Comparison of ENCODE assay signal across 9 mouse cellular contexts in the genomic region with DNA sequence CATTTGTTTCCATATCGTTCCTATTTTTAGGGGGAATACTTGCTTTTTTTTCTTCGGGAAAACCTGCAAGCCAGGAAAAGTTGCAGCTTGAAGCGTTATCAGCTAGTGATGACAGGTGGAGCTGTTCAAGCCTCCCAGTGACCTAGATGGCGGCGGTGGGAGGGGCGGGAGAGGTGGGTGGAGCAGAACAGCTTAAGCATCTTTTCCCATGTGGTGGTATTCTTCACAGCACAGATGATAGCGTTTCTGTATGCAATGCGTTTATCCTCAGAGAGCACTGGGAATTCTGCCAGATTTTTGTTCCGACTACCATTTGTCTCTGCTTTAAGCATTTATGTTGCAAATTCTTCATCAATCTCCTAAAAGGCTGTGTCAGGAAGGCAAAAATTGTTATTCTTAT.
DNase-seq lines count a peak whose midpoint lies in the region; ATAC-seq and TF ChIP-seq lines count a peak whose summit lies in the region.
"Had no signal": no experiment of that assay in that cellular context is flagged by ENCODE, and none has a peak within 500 bp of the region (broad histone marks: within the 10 kb centered on the region; RNA-seq: fewer than 3 reads in every experiment).

No protein-coding gene starts in this region.

- H3K27me3 ChIP-seq in forebrain, embryonic 12.5 days = no peaks in the 10 kb centered on the region
- no peaks in the 10 kb centered on the region for H3K27me3 ChIP-seq in forebrain, embryonic 11.5 days (ENCODE audit: control insufficient read depth, insufficient read depth, low read length)
- no peaks in the 10 kb centered on the region for H3K27me3 ChIP-seq in forebrain, embryonic 16.5 days (replicated peaks; ENCODE audit: control insufficient read depth, insufficient read depth, low read length)
- no peaks in the 10 kb centered on the region for H3K27me3 ChIP-seq in hindbrain, embryonic 15.5 days

- peaks cover 5% of the 10 kb centered on the region for H3K4me1 ChIP-seq in forebrain, embryonic 12.5 days
- H3K4me1 ChIP-seq in forebrain, embryonic 11.5 days (replicated peaks; ENCODE audit: control insufficient read depth, insufficient read depth, low read length) = no peaks in the 10 kb centered on the region
- H3K4me1 ChIP-seq in forebrain, embryonic 16.5 days (replicated peaks; ENCODE audit: control insufficient read depth, insufficient read depth, low read length) = peaks cover 15% of the 10 kb centered on the region
- peaks cover 15% of the 10 kb centered on the region for H3K4me1 ChIP-seq in hindbrain, embryonic 15.5 days (replicated peaks)

- H3K4me2 ChIP-seq in forebrain, embryonic 12.5 days = 0 out of 2 replicates have a peak overlapping the region, but pooled peaks have one; percentile 8
- H3K4me2 ChIP-seq in forebrain, embryonic 11.5 days (ENCODE audit: low read depth, low read length, severe bottlenecking) = no peak overlapping the region
- peak overlapping the region; percentile 31 for H3K4me2 ChIP-seq in forebrain, embryonic 16.5 days (ENCODE audit: low read length)
- H3K4me2 ChIP-seq in hindbrain, embryonic 15.5 days = peak overlapping the region; percentile 41

- TF ChIP-seq CTCF in brain, embryonic 14.5 days (IDR thresholded peaks at IDR 0.05; ENCODE audit: borderline replicate concordance, extremely low read depth, insufficient read depth, insufficient read length) = peak; percentile 7; the same call in 1 of the 2 replicates

- no peaks in the 10 kb centered on the region for H3K36me3 ChIP-seq in forebrain, embryonic 12.5 days (replicated peaks)
- no peaks in the 10 kb centered on the region for H3K36me3 ChIP-seq in forebrain, embryonic 11.5 days (ENCODE audit: control insufficient read depth, insufficient read depth, low read length)
- H3K36me3 ChIP-seq in forebrain, embryonic 16.5 days (ENCODE audit: control insufficient read depth, insufficient read depth) = no peaks in the 10 kb centered on the region
- no peaks in the 10 kb centered on the region for H3K36me3 ChIP-seq in hindbrain, embryonic 15.5 days

- intact Hi-C loops in left cerebral cortex, postnatal 4 days (cut with DNase I) = loop anchor here (10.0 kb wide), 1 partner anchor 657 kb away; no protein-coding TSS in a partner anchor

- no peak overlapping the region for H3K27ac ChIP-seq in forebrain, embryonic 12.5 days
- no peak overlapping the region for H3K27ac ChIP-seq in forebrain, embryonic 11.5 days (ENCODE audit: low read depth, low read length)
- peak overlapping the region; percentile 61 for H3K27ac ChIP-seq in forebrain, embryonic 16.5 days (ENCODE audit: low read length)
- H3K27ac ChIP-seq in hindbrain, embryonic 15.5 days (replicated peaks) = peak overlapping the region; percentile 35

- no peak for TF ChIP-seq POLR2A in brain, embryonic 14.5 days (IDR thresholded peaks at IDR 0.05; ENCODE audit: borderline replicate concordance, extremely low read depth, insufficient read depth, insufficient read length, poor library complexity, severe bottlenecking)

- ATAC-seq in forebrain, embryonic 12.5 days (ENCODE audit: low FRiP score) = peak; percentile 68; the same call in 1 of the 2 replicates
- ATAC-seq in forebrain, embryonic 11.5 days (replicated peaks; ENCODE audit: low FRiP score) = no peak
- ATAC-seq in forebrain, embryonic 16.5 days = peak; percentile 98
- ATAC-seq in hindbrain, embryonic 15.5 days (ENCODE audit: low FRiP score, low read depth) = peak; percentile 91
- no peak for ATAC-seq in erythroid progenitor cell, adult 5-6 weeks (replicated peaks; ENCODE audit: low FRiP score, poor library complexity, severe bottlenecking)

- H3K4me3 ChIP-seq in forebrain, embryonic 12.5 days (replicated peaks) = no peak overlapping the region
- no peak overlapping the region for H3K4me3 ChIP-seq in forebrain, embryonic 11.5 days (ENCODE audit: low read depth, low read length)
- 0 out of 2 replicates have a peak overlapping the region, but pooled peaks have one; percentile 8 for H3K4me3 ChIP-seq in forebrain, embryonic 16.5 days (replicated peaks; ENCODE audit: low read length)
- peak overlapping the region; percentile 20 for H3K4me3 ChIP-seq in hindbrain, embryonic 15.5 days
- H3K4me3 ChIP-seq: erythroblast, embryonic 14.5 days had no signal

- no peak overlapping the region for H3K9ac ChIP-seq in forebrain, embryonic 12.5 days
- no peak overlapping the region for H3K9ac ChIP-seq in forebrain, embryonic 11.5 days (ENCODE audit: low read length)
- H3K9ac ChIP-seq in forebrain, embryonic 16.5 days (replicated peaks; ENCODE audit: low read depth, low read length) = no peak overlapping the region
- no peak overlapping the region for H3K9ac ChIP-seq in hindbrain, embryonic 15.5 days

- DNase-seq in forebrain, embryonic 11.5 days (ENCODE audit: low spot score) = no peak
- DNase-seq in brain, embryonic 14.5 days (ENCODE audit: low read depth) = peak; percentile 93
- peak; percentile 54 for DNase-seq in left cerebral cortex, postnatal 4 days
- DNase-seq in right cerebral cortex, postnatal 4 days = peak; percentile 62

- 41% methylated on average over 9 of the region's 9 CpGs for WGBS in forebrain, embryonic 12.5 days
- 42% methylated on average over 9 of the region's 9 CpGs for WGBS in forebrain, embryonic 11.5 days
- 13% methylated on average over 9 of the region's 9 CpGs for WGBS in forebrain, embryonic 16.5 days
- 20% methylated on average over 9 of the region's 9 CpGs for WGBS in hindbrain, embryonic 15.5 days

- no peaks in the 10 kb centered on the region for H3K9me3 ChIP-seq in forebrain, embryonic 12.5 days
- no peaks in the 10 kb centered on the region for H3K9me3 ChIP-seq in forebrain, embryonic 11.5 days (ENCODE audit: control insufficient read depth, low read length)
- H3K9me3 ChIP-seq in forebrain, embryonic 16.5 days (ENCODE audit: control insufficient read depth, low read length) = no peaks in the 10 kb centered on the region
- no peaks in the 10 kb centered on the region for H3K9me3 ChIP-seq in hindbrain, embryonic 15.5 days

Comparison
In these comparisons a context has a peak if more than half of its experiments do, and no peak if none do; other contexts are left out.
1. ATAC-seq: peak in forebrain, embryonic 12.5 days (single experiment), forebrain, embryonic 16.5 days (single experiment) and hindbrain, embryonic 15.5 days (single experiment); none in forebrain, embryonic 11.5 days (single experiment) and erythroid progenitor cell, adult 5-6 weeks (single experiment).
2. H3K27ac ChIP-seq: peak in forebrain, embryonic 16.5 days (single experiment) and hindbrain, embryonic 15.5 days (single experiment); none in forebrain, embryonic 12.5 days (single experiment) and forebrain, embryonic 11.5 days (single experiment).
3. H3K4me3 ChIP-seq: peak in forebrain, embryonic 16.5 days (single experiment) and hindbrain, embryonic 15.5 days (single experiment); none in forebrain, embryonic 12.5 days (single experiment) and forebrain, embryonic 11.5 days (single experiment).